Mouse (Mus musculus): Measurements from ENCODE around the gene Slc38a1. TPM values are rescaled to one million over a fixed set of nuclear protein-coding genes. Genes with fewer than 3 reads are reported as not detected.

Gene Slc38a1
- total and polyA plus RNA-seq, 2 experiments from 2014 or later, result 52.4 to 56.7 TPM

GRCm38 (mm10) chr15:96674089-96674488 is 31.4 kb upstream of the Slc38a1 start:
- no peak for TF ChIP-seq CTCF (IDR thresholded peaks at IDR 0.05; ENCODE audit: low read depth)
- TF ChIP-seq EP300 (IDR thresholded peaks at IDR 0.05; ENCODE audit: low read depth), result no peak
- Histone ChIP-seq H3K4me2 (ENCODE audit: low read depth, low read length) (no peak overlapping the region), H3K36me3 (replicated peaks; ENCODE audit: control insufficient read depth, insufficient read depth, low read length) (no peaks in the 10 kb centered on the region), H3K4me3 (ENCODE audit: low read depth, low read length) (no peak overlapping the region), H3K9me3 (replicated peaks; ENCODE audit: control insufficient read depth, low read length) (no peaks in the 10 kb centered on the region), H3K27ac (ENCODE audit: low read depth) (no peak overlapping the region), H3K4me1 (ENCODE audit: control insufficient read depth, insufficient read depth) (no peaks in the 10 kb centered on the region), H3K27me3 (ENCODE audit: control insufficient read depth, insufficient read depth, low read length) (0 out of 2 replicates have a peak, but pooled peaks cover 2% of the 10 kb centered on the region), H3K9ac (replicated peaks; ENCODE audit: low read depth, low read length) (no peak overlapping the region)
- WGBS, result 52% methylated on average over 1 of the region's 1 CpGs
- DNase-seq (ENCODE audit: low spot score) (no peak), ATAC-seq (ENCODE audit: insufficient read depth, low read depth) (no peak)

- TF ChIP-seq CTCF (IDR thresholded peaks at IDR 0.05; ENCODE audit: low read depth) (no peak), EP300 (IDR thresholded peaks at IDR 0.05; ENCODE audit: low read depth) (no peak)
- WGBS, result 57% methylated on average over 6 of the region's 6 CpGs
- H3K9ac ChIP-seq (replicated peaks; ENCODE audit: low read depth, low read length), result no peak overlapping the region
Measured at GRCm38 (mm10) chr15:96669721-96670120, 27.0 kb upstream of the Slc38a1 start.

DNA sequence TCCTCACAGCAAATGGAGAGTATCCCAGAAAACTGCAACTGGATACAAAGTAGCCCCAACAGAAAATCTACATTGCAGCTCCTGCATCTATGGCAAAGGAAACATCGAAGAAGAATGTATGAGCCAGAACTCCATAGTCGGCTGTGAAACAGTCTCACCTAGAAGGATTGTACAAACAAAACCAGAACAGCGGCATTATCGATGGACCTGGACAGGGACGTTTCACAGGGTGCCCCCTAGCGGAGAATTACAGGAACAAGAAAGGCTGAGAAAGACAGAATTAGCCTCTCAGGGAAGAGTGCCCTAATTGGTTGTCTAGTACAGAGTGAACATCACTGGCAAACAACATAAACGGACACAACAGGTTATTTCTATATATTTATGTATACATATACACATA is 23.9 kb upstream of the Slc38a1 start:
- Histone ChIP-seq H3K27ac (ENCODE audit: low read depth) (no peak overlapping the region), H3K36me3 (replicated peaks; ENCODE audit: control insufficient read depth, insufficient read depth, low read length) (no peaks in the 10 kb centered on the region), H3K27me3 (ENCODE audit: control insufficient read depth, insufficient read depth, low read length) (no peaks in the 10 kb centered on the region), H3K4me3 (ENCODE audit: low read depth, low read length) (peak overlapping the region; percentile 26), H3K4me1 (ENCODE audit: control insufficient read depth, insufficient read depth) (peaks cover 6% of the 10 kb centered on the region), H3K9me3 (replicated peaks; ENCODE audit: control insufficient read depth, low read length) (no peaks in the 10 kb centered on the region), H3K4me2 (ENCODE audit: low read depth, low read length) (peak overlapping the region; percentile 70), H3K9ac (replicated peaks; ENCODE audit: low read depth, low read length) (no peak overlapping the region)
- 4% methylated on average over 7 of the region's 7 CpGs for WGBS
- DNase-seq (ENCODE audit: low spot score), result peak; percentile 77
- peak; percentile 85 for TF ChIP-seq CTCF (IDR thresholded peaks at IDR 0.05; ENCODE audit: low read depth)
- TF ChIP-seq EP300 (IDR thresholded peaks at IDR 0.05; ENCODE audit: low read depth), result no peak
- peak; percentile 73 for ATAC-seq (ENCODE audit: insufficient read depth, low read depth)

More at GRCm38 (mm10) chr15:96669721-96670120, 27.0 kb upstream of the Slc38a1 start:
- Histone ChIP-seq H3K27me3 (ENCODE audit: control insufficient read depth, insufficient read depth, low read length) (no peaks in the 10 kb centered on the region), H3K27ac (ENCODE audit: low read depth) (no peak overlapping the region), H3K4me3 (ENCODE audit: low read depth, low read length) (no peak overlapping the region), H3K9me3 (replicated peaks; ENCODE audit: control insufficient read depth, low read length) (no peaks in the 10 kb centered on the region), H3K4me2 (ENCODE audit: low read depth, low read length) (no peak overlapping the region), H3K36me3 (replicated peaks; ENCODE audit: control insufficient read depth, insufficient read depth, low read length) (no peaks in the 10 kb centered on the region), H3K4me1 (ENCODE audit: control insufficient read depth, insufficient read depth) (peaks cover 6% of the 10 kb centered on the region)
- DNase-seq (ENCODE audit: low spot score) (no peak), ATAC-seq (ENCODE audit: insufficient read depth, low read depth) (no peak)

GRCm38 (mm10) chr15:96665889-96666288 is 23.2 kb upstream of the Slc38a1 start:
- Histone ChIP-seq H3K9ac (replicated peaks; ENCODE audit: low read depth, low read length) (no peak overlapping the region), H3K4me3 (ENCODE audit: low read depth, low read length) (peak overlapping the region; percentile 26), H3K27ac (ENCODE audit: low read depth) (no peak overlapping the region), H3K36me3 (replicated peaks; ENCODE audit: control insufficient read depth, insufficient read depth, low read length) (no peaks in the 10 kb centered on the region), H3K27me3 (ENCODE audit: control insufficient read depth, insufficient read depth, low read length) (no peaks in the 10 kb centered on the region), H3K4me2 (ENCODE audit: low read depth, low read length) (peak overlapping the region; percentile 70), H3K4me1 (ENCODE audit: control insufficient read depth, insufficient read depth) (peaks cover 10% of the 10 kb centered on the region), H3K9me3 (replicated peaks; ENCODE audit: control insufficient read depth, low read length) (no peaks in the 10 kb centered on the region)
- ATAC-seq (ENCODE audit: insufficient read depth, low read depth) (peak; percentile 79; the same call in 1 of the 2 replicates), DNase-seq (ENCODE audit: low spot score) (peak; percentile 84)
- 6% methylated on average over 3 of the region's 3 CpGs for WGBS
- no peak for TF ChIP-seq EP300 (IDR thresholded peaks at IDR 0.05; ENCODE audit: low read depth)
- TF ChIP-seq CTCF (IDR thresholded peaks at IDR 0.05; ENCODE audit: low read depth), result peak; percentile 87

DNA sequence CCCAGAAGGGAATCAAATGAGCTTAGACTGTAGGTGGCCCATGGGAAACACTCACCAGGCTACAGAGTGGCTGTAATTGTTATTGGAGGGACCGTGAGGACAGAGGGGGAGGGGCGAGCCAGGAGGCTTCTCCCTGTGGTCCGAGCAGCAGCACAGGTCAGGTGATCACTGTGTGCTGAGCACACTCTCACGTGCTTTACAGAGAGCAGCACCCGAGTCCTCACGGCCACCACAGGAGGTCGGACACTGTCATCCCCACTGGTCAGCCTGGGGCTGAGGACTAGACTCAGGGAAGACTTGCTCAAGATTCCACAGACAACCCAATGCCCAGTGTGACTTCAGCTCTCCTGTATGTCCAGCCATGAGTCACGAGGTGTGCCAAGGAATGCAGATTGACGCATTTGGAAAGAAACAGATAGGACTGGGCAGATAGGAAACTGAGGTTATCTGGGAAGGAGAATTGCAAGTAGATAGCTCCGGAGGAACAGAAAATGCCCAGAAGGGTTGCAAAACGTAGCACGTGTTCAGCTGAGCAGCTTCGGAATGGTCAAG is 18.0 kb upstream of the Slc38a1 start:
- Histone ChIP-seq H3K27ac (ENCODE audit: low read depth) (0 out of 2 replicates have a peak overlapping the region, but pooled peaks have one; percentile 17), H3K4me1 (ENCODE audit: control insufficient read depth, insufficient read depth) (peaks cover 10% of the 10 kb centered on the region), H3K4me3 (ENCODE audit: low read depth, low read length) (no peak overlapping the region), H3K36me3 (replicated peaks; ENCODE audit: control insufficient read depth, insufficient read depth, low read length) (no peaks in the 10 kb centered on the region), H3K9ac (replicated peaks; ENCODE audit: low read depth, low read length) (no peak overlapping the region), H3K9me3 (replicated peaks; ENCODE audit: control insufficient read depth, low read length) (no peaks in the 10 kb centered on the region), H3K27me3 (ENCODE audit: control insufficient read depth, insufficient read depth, low read length) (no peaks in the 10 kb centered on the region), H3K4me2 (ENCODE audit: low read depth, low read length) (peak overlapping the region; percentile 26; the same call in 1 of the 2 replicates)
- WGBS, result 14% methylated on average over 13 of the region's 13 CpGs
- TF ChIP-seq EP300 (IDR thresholded peaks at IDR 0.05; ENCODE audit: low read depth) (no peak), CTCF (IDR thresholded peaks at IDR 0.05; ENCODE audit: low read depth) (no peak)
- DNase-seq (ENCODE audit: low spot score) (no peak), ATAC-seq (ENCODE audit: insufficient read depth, low read depth) (peak; percentile 49; the same call in 1 of the 2 replicates)

DNA sequence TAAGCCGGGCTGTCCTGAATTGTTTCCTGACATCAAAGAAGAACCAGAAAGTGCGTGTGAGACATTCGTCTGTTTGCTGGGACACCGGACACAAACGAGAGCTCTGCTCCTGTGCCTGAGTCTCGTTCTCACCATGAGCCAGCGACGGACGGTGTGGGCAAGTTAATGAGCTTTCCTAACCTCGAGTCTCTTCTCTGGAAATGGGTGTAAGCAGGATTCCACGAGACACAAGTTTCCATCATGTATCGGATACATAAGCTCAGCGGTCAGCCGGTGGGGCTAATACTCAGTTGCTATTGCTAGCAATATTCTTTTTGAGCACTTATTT is 15.5 kb upstream of the Slc38a1 start:
- TF ChIP-seq EP300 (IDR thresholded peaks at IDR 0.05; ENCODE audit: low read depth), result no peak
- no peak for TF ChIP-seq CTCF (IDR thresholded peaks at IDR 0.05; ENCODE audit: low read depth)
- ATAC-seq (ENCODE audit: insufficient read depth, low read depth), result no peak

More for the DNA sequence above, 15.5 kb upstream of the Slc38a1 start:
- Histone ChIP-seq H3K27me3 (ENCODE audit: control insufficient read depth, insufficient read depth, low read length) (no peaks in the 10 kb centered on the region), H3K9ac (replicated peaks; ENCODE audit: low read depth, low read length) (no peak overlapping the region), H3K4me1 (ENCODE audit: control insufficient read depth, insufficient read depth) (peaks cover 10% of the 10 kb centered on the region), H3K27ac (ENCODE audit: low read depth) (no peak overlapping the region), H3K4me2 (ENCODE audit: low read depth, low read length) (peak overlapping the region; percentile 11; the same call in 1 of the 2 replicates), H3K4me3 (ENCODE audit: low read depth, low read length) (no peak overlapping the region), H3K36me3 (replicated peaks; ENCODE audit: control insufficient read depth, insufficient read depth, low read length) (no peaks in the 10 kb centered on the region), H3K9me3 (replicated peaks; ENCODE audit: control insufficient read depth, low read length) (no peaks in the 10 kb centered on the region)
- no peak for DNase-seq (ENCODE audit: low spot score)
- 50% methylated on average over 14 of the region's 14 CpGs for WGBS

Data from heart, postnatal 0 days (tissue).